Mouse (Mus musculus) embryonic stem cell, embryonic (primary cell): ENCODE results near the gene Arl6ip6.

Source experiments
- CTCF ChIA-PET, 4 experiments: fragments of 300-600 bp in 2 of 4; fragments of 350-600 bp in 2 of 4; sonication (Branson Sonifier 250); formaldehyde crosslinking; loops; one replicate each; lab custom pipeline; 2022; ENCODE audit warnings: inconsistent platforms in 2 of 4; lab: Charles Lee
- POLR2A ChIA-PET, 4 experiments: fragments of 300-600 bp in 2 of 4; fragments of 350-600 bp in 2 of 4; sonication (Branson Sonifier 250); formaldehyde crosslinking; loops; one replicate each; lab custom pipeline; 2022; ENCODE audit warnings: antibody characterized with exemption in 4 of 4, inconsistent platforms in 1 of 4; lab: Charles Lee

Gene Arl6ip6

DNA sequence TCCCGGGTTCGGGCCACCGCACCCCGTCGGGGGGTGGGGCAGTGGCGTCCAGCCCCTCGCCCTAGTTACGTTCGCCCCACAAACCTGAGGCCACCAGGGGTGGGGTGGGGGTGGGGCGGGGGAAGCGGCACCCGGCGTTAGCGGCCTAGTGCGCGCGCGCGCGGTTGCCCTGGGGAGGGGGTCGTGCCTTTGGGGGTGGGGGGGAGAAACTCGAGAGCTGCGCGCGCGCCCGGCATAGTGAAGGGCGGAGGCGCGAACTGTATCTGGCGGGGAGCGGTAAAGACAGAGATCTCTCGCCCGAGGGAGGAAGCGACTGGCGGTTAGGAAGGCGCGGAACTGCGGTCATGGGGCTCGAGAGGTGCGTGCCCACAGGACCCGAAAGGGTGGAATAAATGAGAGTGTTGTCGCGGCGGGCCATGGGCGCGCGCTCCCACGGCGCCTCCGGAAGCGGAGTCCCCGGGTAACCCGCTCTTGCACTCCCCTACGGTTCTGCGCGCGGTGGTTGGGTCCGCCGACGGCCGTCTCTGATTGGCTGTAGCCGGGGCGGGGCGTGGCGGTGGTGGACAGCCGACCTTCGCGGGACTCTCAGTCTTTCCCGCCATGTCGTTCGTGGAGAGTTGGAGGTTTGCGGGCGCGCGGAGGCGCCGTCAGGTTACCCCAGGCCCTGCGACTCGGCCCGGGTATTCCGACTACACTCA, at the start of gene Arl6ip6:
Arl6ip6 (plus strand) TSS at position 204 of the 698 bp plus-strand sequence.
- POLR2A ChIA-PET = interaction anchor here (0.6 to 6.6 kb wide), 67 partner anchors 9 to 1745 kb away, joined by 3 to 73 read pairs (median 5); partner anchors contain the start of genes Arl5a (in 2 of the 4) and Stam2 (in 2 of the 4)
- CTCF ChIA-PET = interaction anchor here in 3 of 4 experiments (0.6 to 1.0 kb wide), 5 partner anchors 70 to 435 kb away, joined by 3 to 8 read pairs (median 4); no protein-coding TSS in a partner anchor

DNA sequence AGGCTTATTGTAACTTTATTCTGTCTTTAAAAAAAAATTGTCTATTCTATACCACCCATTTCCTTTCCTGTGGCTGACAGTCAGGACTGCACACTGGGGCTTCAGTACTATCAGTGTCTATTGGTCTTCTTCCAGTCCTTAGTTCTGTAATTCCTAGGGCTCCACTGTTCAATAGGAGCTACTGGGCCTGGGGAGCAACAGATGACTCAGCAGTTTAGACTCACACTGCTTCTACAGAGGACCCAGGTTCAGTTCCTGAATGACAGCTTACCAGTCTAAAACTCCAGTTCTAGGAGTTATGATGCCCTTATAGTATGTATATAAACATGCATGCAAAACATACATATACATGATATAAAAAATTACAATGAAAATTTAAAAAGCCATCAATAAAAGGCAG, 44.7 kb upstream of the Arl6ip6 start:
- CTCF ChIA-PET = interaction anchor here in 1 of 4 experiments (1.0 kb wide), 1 partner anchor 390 kb away, joined by 3 read pairs; no protein-coding TSS in a partner anchor
- POLR2A ChIA-PET = interaction anchor here in 1 of 4 experiments (2.3 kb wide), 1 partner anchor 44 kb away, joined by 11 read pairs; the partner anchor contains the start of genes Arl6ip6 and Prpf40a

DNA sequence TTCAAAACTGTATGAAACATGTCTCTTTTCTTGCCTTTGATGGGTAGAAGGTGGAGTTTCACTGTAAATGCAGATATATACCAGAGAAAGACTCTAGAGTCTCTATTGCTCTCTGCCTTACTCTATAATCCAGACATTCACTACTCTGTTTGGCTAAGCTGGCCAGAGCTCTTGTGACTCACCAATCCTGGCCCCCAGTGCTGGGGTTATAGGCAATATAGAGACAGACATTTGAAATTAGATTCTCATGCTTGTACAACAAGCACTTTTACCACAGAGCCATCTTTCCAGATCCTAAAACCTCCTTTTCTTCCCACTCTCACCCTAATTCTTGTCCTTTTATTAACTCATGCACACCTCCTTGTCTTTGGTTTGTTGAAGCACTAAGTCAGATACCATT, 17.6 kb upstream of the Arl6ip6 start:
- POLR2A ChIA-PET = interaction anchor here in 2 of 4 experiments (0.7 to 1.0 kb wide), 2 partner anchors 17 to 31 kb away, joined by 3 to 4 read pairs; partner anchors contain the start of genes Arl6ip6 (in 1 of the 2) and Prpf40a (in 1 of the 2)

DNA sequence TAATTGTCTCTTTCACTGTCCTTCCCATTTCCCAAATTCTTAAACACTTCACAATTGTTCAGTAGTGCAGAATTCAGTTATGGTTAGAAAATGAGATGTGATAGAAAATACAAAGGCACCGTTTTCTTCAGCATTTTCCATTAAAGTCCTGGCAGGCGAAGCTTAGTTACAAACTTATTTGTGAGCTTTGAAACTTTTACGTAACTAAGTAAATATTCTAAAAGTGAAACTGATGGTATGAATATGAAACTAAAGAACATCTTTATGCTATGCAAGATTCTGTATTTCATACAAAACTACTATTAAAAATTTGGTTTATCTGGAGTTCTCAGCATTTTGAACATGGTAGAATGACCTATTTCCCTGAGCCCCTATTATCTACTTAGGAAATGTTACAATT, 12.6 kb upstream of the Arl6ip6 start:
- ChIA-PET CTCF (no interaction called here), POLR2A (interaction anchor here in 1 of 4 experiments (0.6 to 5.0 kb wide), 3 partner anchors 11 to 374 kb away, joined by 3 to 73 read pairs (median 11); partner anchors contain the start of genes Arl6ip6 and Prpf40a)

More for the DNA sequence above, 17.6 kb upstream of the Arl6ip6 start:
- CTCF ChIA-PET = no interaction called here

DNA sequence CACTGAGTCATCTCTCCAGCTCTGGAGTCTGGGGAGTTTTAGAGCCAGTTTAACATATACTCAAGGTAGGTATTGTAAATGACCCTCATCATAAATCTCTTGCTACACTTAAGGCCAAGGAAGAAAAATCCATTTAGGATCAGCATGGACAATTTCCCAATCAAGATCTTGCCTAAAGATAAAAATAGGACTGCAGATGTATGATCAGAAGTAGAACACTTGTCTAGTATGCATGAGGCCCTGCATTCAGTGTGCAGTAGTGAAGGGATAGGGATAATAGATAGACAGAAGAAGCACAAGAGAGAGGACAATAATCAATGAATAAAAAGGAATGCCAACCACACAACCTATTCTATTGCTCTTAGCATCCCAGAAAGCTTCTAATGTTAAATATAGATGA, 11.7 kb upstream of the Arl6ip6 start:
- POLR2A ChIA-PET = interaction anchor here (0.7 to 5.0 kb wide), 8 partner anchors 10 to 437 kb away, joined by 3 to 73 read pairs (median 6); partner anchors contain the start of genes Prpf40a (in 4 of the 4) and Arl6ip6 (in 3 of the 4)
- CTCF ChIA-PET = no interaction called here

DNA sequence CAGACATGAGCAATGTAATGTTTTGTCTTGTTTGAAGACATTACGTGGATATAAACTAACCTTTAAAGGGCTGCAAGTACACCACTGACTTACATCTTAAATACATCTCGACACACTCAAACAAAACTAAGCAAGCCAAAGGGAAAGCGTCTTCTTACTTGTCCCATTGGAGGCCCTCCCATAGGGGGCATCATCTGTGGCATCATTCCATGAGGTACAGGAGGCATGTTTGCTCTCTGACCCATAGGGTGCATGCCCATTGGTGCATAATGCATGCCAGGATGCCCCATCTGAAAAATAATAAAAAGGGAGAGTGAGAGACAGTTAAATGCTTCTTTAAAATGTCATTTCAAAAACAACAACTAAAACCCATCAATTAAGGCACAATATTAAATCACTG, 1.7 kb upstream of the Arl6ip6 start:
- ChIA-PET POLR2A (interaction anchor here (1.0 to 6.6 kb wide), 21 partner anchors 9 to 765 kb away, joined by 3 to 73 read pairs (median 8); partner anchors contain the start of genes Arl5a (in 2 of the 4) and Stam2 (in 1 of the 4)), CTCF (no interaction called here)

DNA sequence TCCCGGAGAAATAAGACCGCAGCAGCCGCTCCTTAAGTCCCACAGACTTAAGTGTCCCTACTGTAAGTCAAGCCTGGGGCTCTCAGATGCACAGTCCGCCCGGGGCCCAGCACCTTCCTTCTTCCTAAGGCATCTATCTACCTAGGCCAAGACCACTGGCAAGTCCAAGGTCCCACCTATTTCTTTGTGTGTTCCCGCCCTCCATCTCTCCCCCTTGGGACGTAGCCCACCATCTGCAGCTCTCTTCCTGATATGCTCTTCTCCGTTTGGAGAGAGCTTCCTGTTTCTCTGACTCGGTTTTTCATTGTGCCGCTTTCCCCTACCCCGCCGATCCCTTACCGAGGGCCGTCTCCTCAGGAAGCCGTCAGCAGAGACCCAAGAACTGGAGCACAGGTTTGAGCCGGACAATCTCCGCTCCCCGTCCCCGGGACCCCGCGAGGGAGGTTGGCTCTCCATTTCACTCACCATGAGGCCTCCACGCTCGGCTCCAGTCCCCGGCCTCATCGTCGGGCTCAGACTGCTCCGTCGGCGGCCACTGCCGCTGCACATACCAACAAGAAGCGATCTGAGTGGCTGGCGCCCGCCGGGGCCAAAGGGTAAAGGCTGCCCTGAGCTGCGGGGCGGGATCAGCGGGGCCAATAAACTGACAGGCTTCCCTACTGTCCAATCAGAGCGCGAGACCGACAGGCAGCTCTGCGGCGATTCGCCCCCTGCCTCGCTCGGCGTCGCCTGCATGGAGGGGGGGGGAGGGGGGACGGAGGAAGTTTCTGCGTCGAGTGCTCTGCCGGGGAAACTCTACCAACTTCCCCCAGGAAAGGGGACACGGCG, 628 bp upstream of the Arl6ip6 start, which contains the start of gene Prpf40a:
Prpf40a (minus strand) TSS at position 601 of the 828 bp plus-strand sequence.
- CTCF ChIA-PET = interaction anchor here in 3 of 4 experiments (0.6 to 1.0 kb wide), 5 partner anchors 69 to 434 kb away, joined by 3 to 8 read pairs (median 4); no protein-coding TSS in a partner anchor
- POLR2A ChIA-PET = interaction anchor here (0.5 to 6.6 kb wide), 84 partner anchors 9 to 1746 kb away, joined by 3 to 73 read pairs (median 4); partner anchors contain the start of genes Stam2 (in 3 of the 4) and Arl5a (in 2 of the 4)

DNA sequence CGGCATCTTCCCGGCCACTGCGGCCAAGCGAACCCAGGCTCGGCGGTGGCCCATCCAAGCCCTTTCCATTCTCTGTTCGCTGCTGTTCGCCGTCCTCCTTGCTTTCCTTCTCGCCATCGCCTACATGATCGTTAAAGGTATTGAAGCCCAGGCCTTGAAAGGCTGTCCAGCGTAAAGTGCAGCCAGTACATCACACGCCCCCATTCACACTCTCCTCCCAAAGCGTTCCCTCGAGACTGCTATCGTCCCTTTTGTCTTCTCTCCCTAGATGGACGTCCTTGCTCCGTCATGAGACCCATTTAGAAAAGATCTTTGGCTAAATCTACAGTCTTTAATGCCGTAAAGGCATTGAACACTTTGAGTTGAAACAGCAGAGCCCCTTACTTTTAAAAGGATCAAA, 860 bp downstream of the Arl6ip6 start:
- ChIA-PET CTCF (no interaction called here), POLR2A (interaction anchor here in 2 of 4 experiments (2.3 to 5.5 kb wide), 5 partner anchors 8 to 234 kb away, joined by 13 to 73 read pairs (median 41); no protein-coding TSS in a partner anchor)

DNA sequence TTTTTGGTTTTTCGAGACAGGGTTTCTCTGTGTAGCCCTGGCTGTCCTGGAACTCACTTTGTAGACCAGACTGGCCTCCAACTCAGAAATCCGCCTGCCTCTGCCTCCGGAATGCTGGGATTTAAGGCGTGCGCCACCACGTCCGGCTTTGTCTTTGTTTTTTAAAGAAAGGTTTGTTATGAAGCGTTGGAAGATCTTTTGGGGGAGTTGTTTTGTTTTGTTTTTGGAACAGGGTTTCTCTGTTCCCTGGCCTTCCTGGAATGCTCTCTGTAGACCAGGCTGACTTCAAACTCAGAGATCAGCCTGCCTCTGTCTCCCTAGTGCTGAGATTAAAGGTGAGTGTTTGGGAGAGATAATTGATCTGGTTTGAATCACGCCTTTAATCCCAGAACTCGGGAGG, 4.9 kb downstream of the Arl6ip6 start:
- ChIA-PET POLR2A (interaction anchor here in 2 of 4 experiments (0.6 to 2.2 kb wide), 5 partner anchors 9 to 423 kb away, joined by 3 to 17 read pairs (median 5); no protein-coding TSS in a partner anchor), CTCF (no interaction called here)

DNA sequence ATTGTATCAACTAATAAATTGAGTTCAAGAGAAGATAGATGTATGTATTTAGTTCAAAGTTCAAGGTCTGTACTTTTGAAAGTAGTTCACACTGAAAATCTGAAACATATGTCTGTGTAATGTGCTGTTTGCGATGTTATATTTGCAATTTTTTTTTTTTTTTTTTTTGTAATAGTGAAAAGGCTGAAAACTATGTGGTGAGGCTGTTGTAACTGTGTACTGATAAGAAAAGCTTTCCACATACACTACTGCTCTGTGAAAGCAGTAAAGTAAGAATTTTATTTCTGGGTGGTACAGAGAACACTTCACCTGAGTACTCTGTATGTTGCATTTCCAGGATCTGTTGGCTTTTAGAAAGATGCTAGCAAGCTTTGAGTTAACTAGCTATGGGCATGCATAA, 7.7 kb downstream of the Arl6ip6 start:
- ChIA-PET POLR2A (interaction anchor here in 2 of 4 experiments (0.6 to 3.2 kb wide), 4 partner anchors 8 to 189 kb away, joined by 3 to 48 read pairs (median 12); partner anchors contain the start of genes Arl6ip6 (in 2 of the 2) and Prpf40a (in 2 of the 2)), CTCF (no interaction called here)

DNA sequence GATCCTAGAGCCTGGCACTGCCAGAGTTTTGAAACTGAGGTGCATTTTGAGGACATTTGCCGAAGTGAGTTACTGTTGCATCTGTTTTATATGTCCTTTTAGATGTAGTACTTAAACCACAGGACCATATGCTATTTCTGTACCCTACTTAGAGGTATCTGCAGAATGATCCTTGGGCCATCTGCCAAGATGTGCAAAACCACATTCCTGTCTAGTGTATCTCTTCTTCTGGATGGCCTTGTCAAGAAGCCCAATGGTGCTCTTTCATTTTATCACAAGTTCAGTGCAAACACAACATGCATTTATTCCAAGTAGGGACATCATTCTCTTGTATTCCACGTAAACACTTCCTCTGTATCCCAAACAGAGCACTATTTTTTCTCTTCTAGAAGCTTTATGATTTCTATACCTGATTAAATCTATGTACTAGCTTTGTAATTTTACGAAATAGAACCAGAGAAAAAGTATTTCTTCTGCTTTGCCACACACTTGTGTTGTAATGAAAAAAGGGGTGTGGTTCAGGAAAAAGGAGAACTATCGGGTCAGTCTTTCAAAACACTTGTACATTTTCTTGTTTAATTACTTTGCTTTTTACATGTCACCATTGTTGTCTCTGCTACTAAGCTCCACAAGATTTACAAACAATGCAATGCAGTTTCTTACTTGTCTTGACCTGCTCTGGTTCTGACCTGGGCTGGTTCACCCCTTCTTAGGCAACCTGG, 8.8 kb downstream of the Arl6ip6 start:
- CTCF ChIA-PET = no interaction called here
- POLR2A ChIA-PET = interaction anchor here in 2 of 4 experiments (1.0 to 3.2 kb wide), 8 partner anchors 9 to 57 kb away, joined by 3 to 48 read pairs (median 4); partner anchors contain the start of genes Arl6ip6 (in 2 of the 2) and Prpf40a (in 2 of the 2)

DNA sequence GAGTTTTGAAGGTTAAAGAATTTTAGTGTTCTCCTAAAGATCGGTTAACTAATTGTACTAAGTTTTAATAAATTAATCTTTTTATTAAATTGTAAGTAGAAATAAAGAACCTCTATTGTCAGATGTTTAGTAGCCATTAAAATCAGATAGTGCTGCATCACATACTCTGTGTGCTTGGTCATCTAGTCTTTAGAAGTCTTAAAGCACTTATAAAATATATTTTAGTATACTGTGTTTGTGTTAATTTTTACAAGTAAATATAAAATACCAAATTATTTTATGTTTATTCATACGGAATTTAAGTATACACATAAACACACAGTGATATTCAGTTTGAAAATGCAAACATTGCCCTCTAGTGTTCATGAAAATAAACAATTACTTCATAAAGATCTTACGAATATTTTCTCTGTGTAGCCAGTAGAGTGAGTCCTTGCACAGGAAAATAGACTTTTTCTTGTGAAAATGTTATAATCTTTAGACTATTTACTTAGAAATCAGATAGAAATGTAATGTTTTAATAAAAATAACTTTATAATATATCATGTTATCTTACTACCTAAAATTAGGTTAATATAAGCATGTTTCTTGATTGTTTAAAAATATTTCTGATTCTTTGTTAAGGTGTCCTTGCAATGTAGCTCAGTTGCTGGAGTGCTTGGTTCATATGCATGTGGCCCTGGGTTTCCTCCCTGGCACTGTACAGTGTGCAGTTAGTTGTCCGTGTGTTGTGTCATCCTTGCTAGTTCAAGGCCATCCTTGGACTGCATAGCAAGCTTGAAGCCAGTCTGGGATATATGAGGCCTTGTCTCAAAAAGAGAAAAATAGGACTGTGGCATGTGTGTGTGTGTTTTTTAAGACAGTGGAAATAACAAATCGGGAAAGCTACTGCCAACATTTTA, 13.1 kb downstream of the Arl6ip6 start:
- ChIA-PET POLR2A (interaction anchor here in 3 of 4 experiments (1.3 to 4.9 kb wide), 6 partner anchors 9 to 17 kb away, joined by 3 to 29 read pairs (median 7); partner anchors contain the start of genes Arl6ip6 (in 3 of the 3) and Prpf40a (in 3 of the 3)), CTCF (interaction anchor here in 1 of 4 experiments (0.7 kb wide), 1 partner anchor 96 kb away, joined by 3 read pairs; no protein-coding TSS in a partner anchor)

DNA sequence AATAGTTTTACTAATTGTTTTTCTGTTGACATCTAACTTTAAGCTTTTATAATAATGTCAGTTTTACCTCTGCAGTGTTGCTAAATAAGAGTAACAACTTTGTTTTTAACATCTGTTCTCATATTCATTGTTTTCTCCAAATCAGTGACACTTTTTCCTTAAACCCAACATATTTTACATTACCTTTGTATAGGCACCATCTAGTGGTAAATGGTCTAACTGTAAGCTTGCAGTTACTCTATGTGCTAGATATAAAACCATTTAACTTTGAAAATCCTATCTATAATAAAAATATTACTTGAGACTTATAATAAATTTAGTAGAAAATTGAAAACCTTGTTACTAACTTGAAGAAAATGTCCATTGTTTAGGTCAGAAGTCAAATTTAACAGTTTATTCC, 15.2 kb downstream of the Arl6ip6 start:
- POLR2A ChIA-PET = interaction anchor here in 2 of 4 experiments (1.2 to 4.9 kb wide), 5 partner anchors 9 to 61 kb away, joined by 3 to 29 read pairs (median 6); partner anchors contain the start of genes Arl6ip6 (in 2 of the 2) and Prpf40a (in 2 of the 2)
- CTCF ChIA-PET = no interaction called here

DNA sequence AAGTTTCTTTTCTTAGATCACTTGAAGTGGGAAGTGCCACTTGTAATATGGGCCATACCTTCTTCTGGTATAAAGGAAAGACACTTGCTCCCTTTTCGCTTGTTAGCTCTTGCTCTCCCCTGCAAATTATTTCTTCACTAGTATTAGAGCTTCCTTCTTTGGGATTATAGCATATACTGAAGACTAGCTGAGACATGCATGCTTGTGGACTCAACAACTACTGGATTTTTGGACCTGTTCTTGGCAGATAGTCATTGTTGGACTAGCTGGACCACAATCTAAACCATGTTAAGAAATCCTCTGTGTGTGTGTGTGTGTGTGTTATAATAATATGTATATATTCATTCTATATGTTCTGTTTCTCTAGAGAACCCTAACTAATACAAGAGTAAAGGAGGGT, 22.0 kb downstream of the Arl6ip6 start:
- ChIA-PET POLR2A (interaction anchor here in 3 of 4 experiments (0.6 to 1.9 kb wide), 4 partner anchors 18 to 421 kb away, joined by 4 to 5 read pairs (median 4); partner anchors contain the start of genes Arl6ip6 (in 2 of the 3) and Prpf40a (in 2 of the 3)), CTCF (no interaction called here)

DNA sequence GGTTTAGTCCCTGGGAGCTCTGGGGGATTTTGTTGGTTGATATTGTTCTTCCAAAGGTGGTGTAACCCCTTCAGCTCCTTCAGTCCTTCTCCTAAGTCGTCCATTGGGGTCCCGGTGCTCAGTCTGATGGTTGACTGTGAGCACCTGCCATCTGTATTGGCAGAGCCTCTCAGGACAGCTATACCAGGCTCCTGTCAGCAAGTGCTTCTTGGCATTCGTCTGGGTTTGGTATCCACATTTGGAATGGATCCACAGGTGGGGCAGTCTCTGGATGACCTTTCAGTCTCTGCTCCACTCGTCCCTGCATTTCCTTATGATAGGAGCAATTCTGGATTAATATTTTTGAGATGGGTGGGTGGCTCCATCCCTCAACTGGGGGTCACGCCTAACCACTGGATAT, 30.7 kb downstream of the Arl6ip6 start:
- ChIA-PET CTCF (interaction anchor here in 1 of 4 experiments (1.0 kb wide), 1 partner anchor 465 kb away, joined by 3 read pairs; no protein-coding TSS in a partner anchor), POLR2A (interaction anchor here in 1 of 4 experiments (1.6 kb wide), 1 partner anchor 17 kb away, joined by 3 read pairs; no protein-coding TSS in a partner anchor)

DNA sequence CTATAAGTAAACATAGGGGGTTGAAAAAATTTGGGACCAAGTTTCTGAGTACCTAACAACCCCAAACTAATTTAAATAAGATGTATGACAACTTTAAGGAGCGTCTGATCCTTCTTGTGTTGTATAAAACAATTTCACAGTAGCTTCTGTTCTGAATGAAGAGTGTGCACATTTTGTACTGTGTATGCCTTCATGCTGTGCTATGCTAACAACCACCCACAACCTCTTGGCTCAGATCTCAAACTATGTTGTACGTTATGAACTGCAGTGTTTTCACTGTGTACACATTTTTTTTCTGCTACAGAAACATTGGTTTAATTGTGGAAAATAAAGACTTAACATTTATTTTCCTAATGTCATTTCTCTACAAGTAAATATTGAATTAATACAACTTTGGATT, 65.5 kb downstream of the Arl6ip6 start:
- ChIA-PET POLR2A (interaction anchor here in 1 of 4 experiments (0.6 kb wide), 1 partner anchor 392 kb away, joined by 3 read pairs; no protein-coding TSS in a partner anchor), CTCF (no interaction called here)
